Mouse (Mus musculus) kidney, postnatal 10 days (tissue): ENCODE results near the gene Trmt2a.

Experiments used
- DNase-seq: peaks from one replicate; pipeline ENCODE4 v3.0.0; 2021; ENCODE audit warnings: mixed read lengths

The Trmt2a gene

DNA sequence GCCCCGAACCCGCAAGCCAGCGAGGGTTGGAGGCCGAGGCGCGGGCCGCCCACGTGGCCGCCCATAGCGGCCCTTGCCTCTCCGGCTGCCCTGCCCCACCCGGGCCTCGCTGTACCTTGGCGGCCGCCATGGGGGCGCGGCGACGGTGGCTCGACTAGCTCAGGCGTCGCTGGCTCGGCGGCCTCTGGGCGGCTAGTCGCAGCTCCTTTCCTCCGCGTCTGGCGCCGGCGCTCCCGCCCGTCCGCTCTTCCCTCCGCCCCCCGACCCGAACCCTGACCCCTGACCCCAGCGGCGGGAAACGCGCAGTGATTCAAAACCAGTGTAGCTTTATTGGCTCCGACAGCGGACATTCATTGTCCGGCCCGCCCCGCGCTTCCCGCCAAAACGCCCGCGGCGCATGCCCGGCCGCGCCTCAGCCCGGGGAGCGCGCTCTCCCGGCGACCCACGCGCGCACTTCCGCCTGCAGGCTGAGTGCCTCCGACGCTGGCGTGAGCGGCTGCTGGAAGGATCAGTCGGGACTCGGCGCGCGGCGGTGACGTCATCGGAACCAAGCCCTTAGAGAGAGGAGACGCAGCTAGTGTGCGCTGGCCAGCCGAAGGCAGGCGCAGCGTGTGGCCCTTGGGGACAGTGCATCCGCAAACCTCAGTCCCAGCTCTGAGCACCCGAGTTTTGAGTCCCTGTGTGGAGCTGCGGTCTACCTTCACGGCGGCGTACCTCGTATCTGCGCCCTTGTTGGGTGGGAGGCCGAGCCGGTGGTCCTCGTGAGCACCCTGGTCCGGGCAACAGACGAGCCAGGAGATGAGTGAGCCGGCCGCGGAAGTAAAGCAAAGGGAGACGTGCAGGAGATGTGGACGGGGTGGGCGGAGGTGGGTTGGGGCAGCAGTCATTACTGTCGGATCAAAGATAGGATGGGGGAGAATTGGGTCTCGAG is at the start of gene Trmt2a, which contains the start of gene Ranbp1:
TSS of gene Trmt2a (plus strand) at position 247 of the 931 bp plus-strand sequence.
TSS of gene Ranbp1 (minus strand) at position 300 of the 931 bp plus-strand sequence.
- peak; percentile 100 for DNase-seq

DNA sequence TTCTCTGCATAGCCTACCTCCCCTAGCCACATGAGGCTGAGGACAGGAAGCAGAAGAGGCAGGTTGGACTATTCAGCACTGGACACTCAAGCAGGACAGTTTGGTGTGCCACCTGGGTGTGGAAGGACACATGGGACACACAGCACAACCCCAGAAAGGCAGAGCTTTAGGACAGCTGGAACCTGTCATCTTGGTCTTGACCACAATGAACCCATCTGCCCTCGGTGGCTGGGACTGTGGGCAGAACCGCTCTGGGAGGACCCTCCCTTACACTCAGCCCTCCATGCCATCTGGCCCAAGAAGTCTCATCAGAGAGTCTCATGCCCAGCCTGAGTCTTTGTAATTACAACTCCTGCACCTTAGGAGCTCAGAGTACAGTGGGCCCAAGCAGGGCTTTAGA is 48.4 kb upstream of the Trmt2a start:
- DNase-seq: no peak

DNA sequence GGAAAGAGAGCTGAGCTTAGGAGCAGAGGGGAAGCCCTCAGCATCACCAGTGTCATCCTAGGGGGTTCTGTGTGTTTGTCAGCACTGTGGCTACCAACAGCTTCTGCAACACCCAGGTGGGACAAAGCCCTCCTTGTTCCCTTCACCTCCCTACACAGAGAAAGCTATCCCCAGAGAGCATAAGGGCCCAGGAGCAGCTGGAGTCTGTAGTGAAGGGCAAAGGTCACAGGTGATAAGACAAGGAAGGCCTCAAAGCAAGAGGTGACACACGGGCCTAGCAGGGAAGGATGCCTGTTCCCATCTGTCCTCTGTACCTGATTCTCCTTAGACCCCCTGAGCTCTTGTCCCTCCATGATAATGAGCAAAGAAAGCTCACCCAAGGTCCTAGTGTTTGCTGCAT is 46.9 kb upstream of the Trmt2a start:
- DNase-seq: no peak

DNA sequence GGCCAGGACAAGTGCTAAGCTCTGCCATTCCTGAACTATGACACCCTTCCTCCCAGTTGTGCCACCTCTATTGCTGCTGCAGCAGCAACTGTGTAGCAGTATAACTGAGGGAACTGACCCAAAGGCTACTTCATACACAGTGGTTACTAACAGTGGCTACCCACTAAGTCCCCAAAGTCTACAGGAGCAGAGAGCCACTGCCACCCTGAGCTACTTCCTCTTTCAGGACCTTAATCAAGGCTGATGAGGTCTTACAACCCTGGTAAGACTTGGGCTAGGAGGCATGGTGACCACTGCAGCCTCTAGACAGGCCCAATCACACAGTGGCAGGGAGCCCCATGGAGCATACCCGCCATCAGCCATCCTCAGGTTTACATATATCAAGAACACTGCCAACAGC is 46.4 kb upstream of the Trmt2a start:
- no peak for DNase-seq

DNA sequence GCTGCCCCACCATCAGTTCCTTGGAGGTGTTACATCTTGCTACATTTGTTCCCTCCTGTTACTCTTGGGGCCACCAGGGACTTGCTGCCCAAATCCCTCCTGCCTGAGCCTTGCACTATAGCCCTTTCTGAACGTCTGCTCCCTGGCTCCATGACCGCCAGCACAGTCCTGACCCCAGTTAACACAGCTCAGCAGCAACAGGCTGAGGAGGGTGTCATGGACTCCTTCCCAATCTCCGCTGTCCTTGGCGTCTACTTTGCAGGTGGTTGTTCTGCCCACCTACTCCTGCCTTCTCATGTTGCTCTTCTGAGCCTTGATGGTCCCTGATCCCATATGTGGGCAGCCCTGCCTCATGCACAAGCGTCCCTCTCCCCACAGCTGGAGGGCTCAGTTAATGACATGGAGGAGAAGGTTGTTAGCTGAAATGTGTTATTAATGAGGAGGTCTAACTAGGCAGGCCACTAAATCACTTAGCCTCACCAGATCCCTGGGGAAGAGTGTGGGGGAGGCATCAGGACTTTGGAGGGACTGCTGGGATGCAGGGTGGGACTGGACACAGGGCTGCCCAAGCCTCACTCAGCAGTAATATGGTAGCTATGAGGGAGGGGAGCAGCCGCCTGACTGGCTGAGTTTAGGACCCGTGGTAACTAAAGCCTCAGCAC is 44.9 kb upstream of the Trmt2a start:
- no peak for DNase-seq

DNA sequence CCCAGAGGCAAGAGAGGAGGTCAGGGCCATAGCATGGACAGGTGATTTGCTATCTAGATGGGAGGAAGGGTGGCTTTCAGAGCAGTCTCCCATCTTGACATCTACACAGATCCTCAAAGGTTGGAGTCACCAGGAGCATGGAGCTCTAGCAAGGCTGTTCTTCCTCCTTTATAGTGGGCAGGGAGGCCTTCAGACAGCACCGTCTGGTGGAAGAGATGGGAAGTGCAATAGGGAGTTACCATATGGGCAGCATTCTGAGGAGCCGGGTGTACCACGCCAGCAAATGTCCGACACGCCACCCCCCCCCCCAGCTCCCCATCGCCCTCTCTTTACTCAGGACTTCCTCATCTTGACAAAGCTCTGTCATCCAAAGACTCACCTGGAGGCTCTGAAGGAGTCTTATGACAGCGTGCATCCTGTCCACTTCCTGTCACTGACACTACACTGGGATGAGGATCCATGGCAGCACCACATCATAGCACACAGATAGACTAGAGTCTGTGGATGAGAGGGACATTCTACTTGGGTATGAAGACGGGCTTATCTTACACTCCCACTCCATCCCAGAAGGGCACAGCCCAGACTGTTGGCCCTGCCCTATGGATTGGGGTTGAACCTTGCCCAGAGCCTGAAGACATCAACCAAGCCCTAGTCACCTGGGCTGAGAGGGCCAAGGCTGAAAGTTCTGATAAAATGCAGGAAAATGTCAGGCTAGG is 37.6 kb upstream of the Trmt2a start:
- DNase-seq: peak; percentile 82

DNA sequence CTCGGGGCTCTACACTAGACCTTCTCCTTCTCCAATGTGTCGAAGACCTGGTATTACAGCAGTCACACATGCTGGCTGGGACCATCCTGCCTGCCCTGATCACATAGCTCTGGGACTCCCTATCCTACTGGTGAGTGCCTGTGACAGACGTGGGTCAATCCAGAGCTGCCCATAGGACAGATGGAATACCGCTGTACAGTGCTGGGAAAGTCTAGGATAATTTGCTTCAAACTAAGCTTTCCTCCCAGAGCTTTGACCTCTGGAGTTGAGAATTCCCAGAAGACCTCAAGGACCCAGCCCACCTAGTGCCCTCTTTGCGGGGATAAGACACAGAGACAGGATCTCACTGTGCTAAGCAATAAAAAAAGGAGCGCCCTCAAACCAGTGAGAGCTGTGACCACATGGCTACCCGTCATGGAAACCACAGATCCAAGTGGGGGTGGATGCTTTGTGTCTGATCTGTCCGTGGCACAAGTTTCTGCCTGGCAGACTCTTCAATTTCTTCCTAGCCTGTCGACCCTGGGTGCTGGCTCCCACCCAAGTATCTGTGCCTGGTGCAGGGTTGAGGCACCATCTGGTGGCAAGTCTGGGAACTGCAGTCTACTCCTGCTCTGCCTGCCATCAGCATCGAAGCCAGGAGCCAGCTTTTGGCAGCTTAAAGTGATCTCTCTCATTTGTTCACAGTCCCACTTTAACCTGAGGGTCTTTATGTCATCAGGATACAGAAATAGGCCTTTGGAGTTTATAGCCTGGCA is 36.9 kb upstream of the Trmt2a start:
- DNase-seq: peak; percentile 95

DNA sequence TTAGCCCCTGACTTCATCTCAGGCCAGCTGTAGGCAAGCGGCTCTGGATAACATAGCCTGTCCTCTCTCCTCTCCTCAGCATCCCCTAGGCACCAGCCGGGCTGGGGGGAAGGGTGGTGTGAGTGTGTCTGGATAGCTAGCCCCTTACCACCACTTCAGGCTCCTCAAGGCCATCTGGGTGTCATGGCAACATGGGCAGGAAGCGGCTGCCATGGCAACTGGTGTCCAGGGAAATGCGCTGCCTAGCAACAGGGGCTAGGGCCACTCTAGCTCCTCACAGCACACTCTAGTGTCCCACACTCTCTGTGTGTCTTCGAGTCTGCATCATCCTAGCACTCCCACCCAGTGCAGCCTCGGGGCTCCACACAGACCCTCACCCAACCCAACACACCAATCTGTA is 34.8 kb upstream of the Trmt2a start:
- DNase-seq: no peak

DNA sequence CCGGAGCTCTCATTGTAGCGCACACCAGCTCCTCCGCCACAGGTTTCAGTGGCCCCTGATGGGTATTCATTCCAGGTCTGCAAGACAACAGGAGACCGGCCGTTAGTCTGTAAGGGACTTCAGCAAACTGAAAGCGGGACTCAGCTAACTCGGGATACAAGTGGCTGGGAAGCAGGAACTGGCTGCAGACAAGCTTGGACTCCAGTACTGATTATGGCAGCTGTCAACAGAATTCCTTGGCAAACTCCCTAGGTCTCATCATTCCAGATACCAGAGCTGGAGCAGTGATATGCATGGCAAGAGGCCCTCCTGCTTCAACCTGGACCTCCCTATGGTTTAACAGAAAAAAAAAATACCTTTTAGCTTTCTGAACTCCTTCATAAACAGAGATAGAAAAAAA is 33.6 kb upstream of the Trmt2a start:
- no peak for DNase-seq

DNA sequence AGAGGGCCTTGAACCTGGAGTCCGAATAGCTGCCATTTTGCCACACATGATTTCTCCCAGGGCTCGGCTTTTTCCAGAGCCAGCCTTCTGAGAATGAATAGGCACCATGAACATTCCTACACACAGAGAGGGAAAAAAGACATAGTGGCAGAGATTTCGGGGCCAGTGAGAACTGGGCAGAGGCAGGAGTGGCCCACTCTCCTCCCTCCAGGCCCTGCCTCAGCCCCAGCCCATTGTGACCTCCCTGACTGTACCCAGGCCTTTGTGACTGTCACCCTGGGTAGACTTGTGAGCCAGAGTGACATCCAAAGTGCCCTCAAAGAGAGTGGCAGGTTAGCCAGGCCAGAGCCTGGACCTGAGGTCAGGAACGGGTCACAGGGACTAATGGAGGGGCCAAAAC is 30.9 kb upstream of the Trmt2a start, which contains the start of gene Ccdc188:
TSS of gene Ccdc188 (plus strand) at position 301 of the 400 bp plus-strand sequence.
- no peak for DNase-seq

DNA sequence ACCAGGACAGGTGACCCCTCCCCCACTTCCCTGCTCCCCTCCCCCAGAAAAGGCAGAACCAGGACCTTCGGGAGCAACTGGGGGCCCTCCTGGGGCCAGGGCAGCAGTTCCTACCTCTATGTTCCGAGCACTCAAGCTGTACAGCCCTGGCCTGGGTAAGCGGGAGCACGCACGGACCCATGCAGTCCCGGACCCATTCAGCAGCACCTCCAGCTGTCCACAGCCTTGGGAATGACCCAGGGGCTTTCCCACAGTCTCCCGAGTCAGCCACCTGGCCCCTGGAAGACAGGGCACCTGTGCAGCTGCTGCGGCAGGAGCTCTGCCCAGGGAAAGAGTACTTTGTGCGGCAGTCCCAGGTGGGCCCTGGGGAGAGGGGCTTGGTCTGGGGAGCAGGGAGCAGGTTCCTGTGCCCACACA is 29.9 kb upstream of the Trmt2a start:
- no peak for DNase-seq

DNA sequence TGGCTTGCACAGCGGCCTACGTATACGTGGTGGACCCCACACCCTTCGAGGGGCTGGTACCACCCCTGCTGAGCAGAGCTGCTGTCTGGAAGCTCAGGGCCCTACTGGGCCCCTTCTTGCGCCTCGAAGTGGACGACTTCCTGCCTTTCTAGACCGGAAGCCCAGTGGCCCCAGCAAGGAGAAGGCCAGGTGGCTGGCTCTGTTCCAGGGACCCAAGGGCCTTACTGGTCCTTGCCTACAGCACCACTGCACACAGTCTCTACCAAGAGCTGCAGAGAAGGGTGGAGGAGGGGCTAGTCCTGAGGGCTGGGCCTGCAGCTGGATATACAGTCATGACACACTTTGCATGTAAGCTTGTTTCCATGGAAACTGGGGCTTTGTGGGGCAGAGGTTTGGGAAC is 28.5 kb upstream of the Trmt2a start:
- peak; percentile 64 for DNase-seq

DNA sequence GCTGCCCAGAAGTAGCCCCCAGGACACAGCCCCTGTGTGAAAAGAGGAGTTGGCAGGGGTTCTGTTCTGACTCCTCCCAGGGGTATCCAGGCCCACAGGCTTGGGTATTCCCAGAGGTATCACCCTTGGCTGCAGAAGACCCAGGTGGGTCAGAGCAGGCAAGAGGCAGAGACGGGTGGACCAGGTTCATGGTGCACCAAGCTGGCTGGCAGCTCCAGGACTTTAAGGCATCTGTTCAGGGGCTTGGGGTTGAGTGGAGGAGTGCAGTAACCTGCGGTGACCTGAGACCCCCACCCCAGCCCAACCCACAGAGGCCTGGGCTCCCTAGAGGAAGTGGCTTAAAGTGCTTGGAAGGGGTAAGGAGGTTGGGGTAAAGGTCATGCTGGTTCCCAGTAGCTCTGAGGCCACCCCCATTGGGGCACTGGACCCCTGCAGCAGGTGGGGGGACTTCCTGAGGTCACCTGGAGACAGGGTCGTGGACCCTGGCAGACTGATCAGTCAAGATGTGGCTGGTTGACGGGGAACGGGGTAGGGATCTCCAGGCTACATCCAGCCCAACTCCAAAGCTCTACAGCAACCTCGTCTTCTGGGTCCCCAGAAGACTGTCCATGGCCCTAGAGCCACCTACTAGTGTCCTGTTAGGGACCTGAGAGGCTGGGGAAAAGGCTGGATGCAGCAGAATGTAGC is 27.5 kb upstream of the Trmt2a start:
- no peak for DNase-seq

DNA sequence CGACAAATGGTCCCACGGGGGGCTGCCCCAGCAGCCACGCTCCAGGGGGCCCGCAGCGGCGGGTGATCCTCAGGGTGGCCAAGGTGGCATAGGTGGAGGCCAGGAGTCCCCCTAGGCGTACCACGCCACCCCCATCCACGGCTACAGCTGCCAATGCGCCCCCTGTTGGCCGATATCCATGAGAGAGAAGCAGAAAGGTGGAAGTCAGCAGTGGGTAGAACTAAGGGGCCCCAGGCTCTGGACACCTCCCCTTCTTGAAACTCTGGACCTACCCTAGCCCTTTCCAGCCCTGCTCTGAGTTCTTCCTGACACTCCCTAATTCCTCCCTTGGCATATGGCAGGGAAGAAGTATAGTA is 27.0 kb upstream of the Trmt2a start:
- DNase-seq: no peak

DNA sequence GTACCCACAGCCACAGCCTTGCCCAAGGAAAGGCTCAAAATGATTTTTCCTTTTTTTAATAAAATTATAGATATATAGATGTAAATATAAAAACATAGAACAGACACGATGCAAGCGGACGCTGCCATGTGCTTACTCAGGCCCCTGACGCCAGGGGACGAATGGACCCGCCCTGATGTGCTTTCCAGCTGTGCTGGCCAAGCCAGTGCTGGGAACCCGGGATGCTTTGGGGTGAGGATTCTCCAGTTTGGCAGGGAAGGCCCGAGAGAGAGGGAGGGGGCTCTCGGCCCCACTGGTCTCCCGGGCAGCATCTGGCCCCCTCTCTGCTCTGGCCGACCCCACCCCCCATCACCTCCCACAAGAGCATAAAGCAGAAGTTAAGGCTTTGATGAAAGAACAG is 26.3 kb upstream of the Trmt2a start:
- no peak for DNase-seq

DNA sequence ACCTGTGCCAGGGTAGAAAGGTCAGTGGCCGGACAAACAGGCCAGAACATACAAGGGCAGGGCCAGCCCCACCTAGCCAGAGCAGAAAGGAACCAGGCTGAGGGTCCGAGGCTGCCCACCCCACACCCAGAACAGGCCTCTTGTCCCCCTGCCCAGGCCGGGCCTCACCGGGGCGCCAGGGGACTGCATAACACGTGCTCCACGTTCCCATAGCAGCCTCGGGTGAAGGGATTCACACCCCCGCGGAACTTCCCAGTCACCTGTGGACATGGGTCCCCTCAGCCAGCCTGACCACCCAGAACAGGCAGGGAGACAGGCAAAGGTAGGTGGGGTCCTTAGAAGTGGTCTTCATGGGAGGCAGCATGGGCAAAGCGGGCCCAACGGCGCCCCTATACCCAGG is 21.3 kb upstream of the Trmt2a start:
- no peak for DNase-seq

DNA sequence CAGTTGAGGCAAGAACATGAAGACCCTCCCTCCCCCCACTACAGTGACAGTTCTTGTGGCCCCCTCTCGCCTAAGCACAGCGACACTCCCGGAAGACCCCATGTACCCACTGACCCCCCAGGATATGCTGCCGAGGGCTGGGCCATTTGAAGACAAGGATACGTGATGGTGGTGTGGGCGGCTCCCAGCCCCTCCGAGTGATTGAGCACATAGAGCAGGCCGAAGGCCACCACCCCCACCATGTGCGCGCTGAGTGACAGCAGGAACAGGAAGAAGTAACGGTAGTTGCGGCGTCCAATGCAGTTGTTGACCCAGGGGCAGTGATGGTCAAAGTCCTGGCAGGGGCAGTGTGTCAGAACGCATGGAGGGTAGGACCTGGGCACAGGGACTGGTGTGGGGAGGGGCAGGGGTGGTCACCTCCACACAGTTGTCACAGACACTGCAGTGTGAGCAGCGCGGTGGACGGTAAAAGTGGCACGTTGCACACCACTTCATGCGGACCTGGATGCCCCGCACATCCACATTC is 20.5 kb upstream of the Trmt2a start:
- DNase-seq: no peak

DNA sequence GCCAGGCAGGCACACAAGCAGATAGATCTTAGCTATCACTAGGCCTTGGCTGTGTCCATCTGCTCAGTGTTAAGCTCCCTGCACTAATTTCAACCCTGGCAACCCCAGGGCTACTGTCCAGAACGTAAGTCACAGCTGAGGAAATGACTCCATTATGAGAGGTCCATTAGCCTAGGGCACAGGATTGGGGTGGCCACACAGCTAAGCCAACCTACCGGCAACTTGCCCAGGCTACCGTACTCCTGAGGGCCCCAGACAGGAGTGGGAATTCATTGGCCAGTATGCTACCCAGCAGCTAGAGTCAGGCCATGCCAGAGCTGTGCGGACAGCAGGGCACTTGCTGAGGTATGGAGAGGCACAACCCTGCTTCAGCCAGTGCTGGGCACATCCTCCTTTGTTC is 19.6 kb upstream of the Trmt2a start:
- no peak for DNase-seq

DNA sequence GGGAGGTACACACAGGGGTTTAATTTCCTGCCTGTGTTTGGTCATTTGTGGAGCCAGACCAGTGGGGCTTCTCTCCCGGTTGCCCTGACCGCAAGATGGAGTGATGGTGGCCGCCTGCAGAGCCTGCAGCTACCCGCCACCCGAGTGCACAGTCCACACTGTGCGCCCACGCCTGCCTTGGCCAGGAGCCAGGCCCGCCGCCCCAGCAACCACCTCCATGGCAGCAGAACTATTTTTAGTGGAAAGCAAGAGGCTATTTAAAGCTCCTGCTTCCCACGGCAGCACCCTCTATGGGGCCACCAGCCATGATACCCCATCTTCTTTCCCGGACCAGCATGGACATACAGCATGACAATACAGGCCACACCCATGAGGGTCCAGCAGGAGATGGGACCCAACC is 18.9 kb upstream of the Trmt2a start:
- DNase-seq: peak; percentile 40

DNA sequence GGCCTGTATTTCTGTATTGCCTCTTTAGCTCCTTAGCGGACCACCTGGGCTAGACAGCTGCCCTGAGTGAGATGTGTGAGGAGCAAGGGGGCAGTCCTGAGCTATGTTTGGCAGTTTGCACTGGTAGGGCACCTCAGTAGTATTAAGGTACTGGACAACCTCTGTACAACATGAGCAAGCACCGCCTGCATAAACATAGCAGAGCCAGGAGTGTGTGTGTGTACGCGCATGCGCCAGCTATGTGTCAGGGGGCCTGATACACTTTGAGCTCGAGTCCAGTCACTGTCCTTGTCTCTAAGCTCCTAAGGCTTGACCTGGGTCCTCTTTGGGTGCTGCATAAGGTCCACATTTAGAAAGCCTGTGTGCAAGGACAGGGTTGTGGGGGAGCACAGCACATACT is 17.9 kb upstream of the Trmt2a start:
- DNase-seq: no peak

DNA sequence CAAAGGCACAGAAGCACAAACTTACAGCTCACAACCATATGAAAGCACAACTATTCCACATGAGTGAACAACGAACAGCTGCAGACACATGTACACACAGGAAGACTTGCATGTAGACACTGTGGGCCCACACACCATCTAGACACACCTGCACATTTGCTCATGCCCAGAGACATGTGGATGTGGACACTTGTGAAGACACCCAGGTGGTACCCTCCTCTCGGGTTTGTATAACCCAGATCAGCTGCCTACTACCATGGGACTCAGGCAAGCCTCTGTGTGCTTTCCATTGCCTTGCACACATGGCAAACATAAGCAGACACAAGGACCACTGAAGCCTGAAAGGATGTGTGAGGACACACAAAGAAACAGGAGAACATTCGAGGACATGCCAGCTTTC is 17.4 kb upstream of the Trmt2a start:
- no peak for DNase-seq

DNA sequence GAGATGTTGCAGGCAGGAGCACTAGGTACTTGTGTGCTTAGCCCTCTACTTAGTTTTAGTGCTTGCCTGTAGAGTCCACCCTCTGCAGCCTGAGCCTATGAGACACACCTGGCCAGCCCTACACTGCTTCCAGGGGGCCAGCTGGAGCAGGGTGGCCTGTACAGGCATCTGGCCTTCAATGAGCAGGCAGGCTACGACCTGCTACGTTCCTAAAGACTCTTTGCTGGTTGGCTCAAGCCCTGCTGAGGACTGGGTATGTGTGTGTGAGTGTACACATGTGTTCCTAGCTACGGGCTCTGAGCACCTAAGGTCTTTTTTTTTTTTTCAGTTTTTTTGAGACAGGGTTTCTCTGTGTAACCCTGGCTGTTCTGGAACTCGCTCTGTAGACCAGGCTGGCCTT is 17.0 kb upstream of the Trmt2a start:
- no peak for DNase-seq
